Mouse (Mus musculus) subcutaneous adipose tissue, adult 2 months (tissue): Measurements from ENCODE around the gene Gm428. TPM values are rescaled to one million over a fixed set of nuclear protein-coding genes. Genes with fewer than 3 reads are reported as not detected.

ENCODE experiments used
- polyA plus RNA-seq: library from polyadenylated mRNA; depleted of rRNA; stranded (reverse); fragments of >200 nt; gene quantifications from 2 replicates; pipeline ENCODE4 v1.2.3, GENCODE M21; 2012; ENCODE audit warnings: low replicate concordance; rRNA removed

Gene Gm428
- not detected in 2 replicates for polyA plus RNA-seq

GRCm38 (mm10) chr4:73683216-73683615, at the start of gene Gm428:
TSS of gene Gm428 (plus strand) at chr4:73683516.

GRCm38 (mm10) chr4:73637821-73638220, 45.5 kb upstream of the Gm428 start, which contains the start of gene Gm11236:
TSS of gene Gm11236 (plus strand) at chr4:73638121.

GRCm38 (mm10) chr4:73668054-73668453, 15.3 kb upstream of the Gm428 start, which contains the start of gene Gm11239:
TSS of gene Gm11239 (plus strand) at chr4:73668354.

Other genes starting within 250 kb of the Gm428 start
- not detected in 2 replicates for gene Gm11238, start 75.6 kb upstream of the Gm428 start, polyA plus RNA-seq
- gene Gm11237, start 60.5 kb upstream of the Gm428 start, polyA plus RNA-seq: not detected in 2 replicates
- not detected in 2 replicates for gene Gm11236, start 45.4 kb upstream of the Gm428 start, polyA plus RNA-seq
- gene Gm11239, start 15.2 kb upstream of the Gm428 start, polyA plus RNA-seq: not detected in 2 replicates
- 3.6 TPM in 1 of 2 replicates, not detected in the other for gene Rasef, start 107.5 kb downstream of the Gm428 start, polyA plus RNA-seq
- gene Gm11758, start 192.8 kb downstream of the Gm428 start, polyA plus RNA-seq: not detected in 2 replicates
- not detected in 2 replicates for gene Gm11757, start 207.6 kb downstream of the Gm428 start, polyA plus RNA-seq
- not detected in 2 replicates for gene Gm13871, start 222.4 kb downstream of the Gm428 start, polyA plus RNA-seq
- not detected in 2 replicates for gene Gm11756, start 237.2 kb downstream of the Gm428 start, polyA plus RNA-seq